Mouse (Mus musculus) heart, embryonic 11.5 days (tissue): ENCODE data around the gene Suclg2. TPM values are rescaled to one million over a fixed set of nuclear protein-coding genes. Genes with fewer than 3 reads are reported as not detected.

Experiments used
- ATAC-seq: fragments of 200-750 bp; cut with Nextera tagmentation; replicated peaks from 2 replicates; pipeline ENCODE4 v1.8.0; 2017; ENCODE audit warnings: moderate library complexity; ENCODE audit not compliant: insufficient number of reproducible peaks, low FRiP score, low TSS enrichment
- H3K27ac ChIP-seq: fragments of 300-500 bp; sonication (generic); 2 replicates; pipeline ENCODE4 v1.5.1; 2014; ENCODE audit warnings: mild to moderate bottlenecking, low read depth, low read length
- H3K27me3 ChIP-seq: fragments of 300-500 bp; sonication (generic); 2 replicates; pipeline ENCODE4 v1.6.1; 2014; ENCODE audit warnings: mild to moderate bottlenecking, low read length, mixed read lengths; ENCODE audit not compliant: control insufficient read depth, insufficient read depth
- H3K36me3 ChIP-seq: fragments of 300-500 bp; sonication (generic); 2 replicates; pipeline ENCODE4 v1.6.1; 2014; ENCODE audit warnings: mild to moderate bottlenecking, low read length, moderate library complexity, mixed read lengths; ENCODE audit not compliant: control insufficient read depth, insufficient read depth
- H3K4me1 ChIP-seq: fragments of 300-500 bp; sonication (generic); 2 replicates; pipeline ENCODE4 v1.6.1; 2014; ENCODE audit warnings: low read length; ENCODE audit not compliant: control insufficient read depth, insufficient read depth
- H3K4me2 ChIP-seq: fragments of 300-500 bp; sonication (generic); 2 replicates; pipeline ENCODE4 v1.6.1; 2014; ENCODE audit warnings: mild to moderate bottlenecking, moderate library complexity
- H3K4me3 ChIP-seq: fragments of 300-500 bp; sonication (generic); 2 replicates; pipeline ENCODE4 v1.5.1; 2014; ENCODE audit warnings: low read depth, low read length
- H3K9ac ChIP-seq: fragments of 300-500 bp; sonication (generic); 2 replicates; pipeline ENCODE4 v1.6.1; 2014; ENCODE audit warnings: mild to moderate bottlenecking, low read depth, low read length, moderate library complexity
- H3K9me3 ChIP-seq: fragments of 300-500 bp; sonication (generic); replicated peaks from 2 replicates; pipeline ENCODE4 v1.6.1; 2016; ENCODE audit warnings: low read length; ENCODE audit not compliant: control insufficient read depth
- WGBS: fragments of 180-500 bp; shearing (Covaris S2); extraction: QIAGEN DNeasy Blood & Tissue Kit; methylation state at CpG from one replicate; pipeline ENCODE4 v1.1.7; 2014; ENCODE audit not compliant: insufficient replicate concordance; 5-methylcytosine and 5-hydroxymethylcytosine counted together
- polyA plus RNA-seq: library from polyadenylated mRNA; unstranded; fragments of >200 nt; fragmentation: Nextera tagmentation; extraction: Ambion mirVana; gene quantifications from 2 replicates; pipeline ENCODE4 v1.2.1, GENCODE M21; 2014

Gene Suclg2
- polyA plus RNA-seq, 1 experiment from 2014 or later: 90.5 TPM

- Histone ChIP-seq H3K36me3 (no peaks in the 10 kb centered on the region), H3K9ac (no peak overlapping the region), H3K4me3 (no peak overlapping the region), H3K4me1 (no peaks in the 10 kb centered on the region), H3K27me3 (no peaks in the 10 kb centered on the region), H3K27ac (no peak overlapping the region), H3K9me3 (no peaks in the 10 kb centered on the region), H3K4me2 (no peak overlapping the region)
- no peak for ATAC-seq
- WGBS: 85% methylated on average over 15 of the region's 15 CpGs
Measured at GRCm38 (mm10) chr6:95596766-95597750, 121.5 kb downstream of the Suclg2 start.

- no peaks in the 10 kb centered on the region for H3K36me3 ChIP-seq
- no peak overlapping the region for H3K4me2 ChIP-seq
- H3K27me3 ChIP-seq: no peaks in the 10 kb centered on the region
- no peak overlapping the region for H3K9ac ChIP-seq
- 53% methylated on average over 2 of the region's 2 CpGs for WGBS
- no peaks in the 10 kb centered on the region for H3K9me3 ChIP-seq
- ATAC-seq: no peak
- H3K4me3 ChIP-seq: no peak overlapping the region
- no peaks in the 10 kb centered on the region for H3K4me1 ChIP-seq
- H3K27ac ChIP-seq: no peak overlapping the region
Measured at GRCm38 (mm10) chr6:95595852-95596251, 122.7 kb downstream of the Suclg2 start.

- no peak for ATAC-seq
- H3K27ac ChIP-seq: no peak overlapping the region
- no peaks in the 10 kb centered on the region for H3K9me3 ChIP-seq
- H3K36me3 ChIP-seq: no peaks in the 10 kb centered on the region
- H3K27me3 ChIP-seq: no peaks in the 10 kb centered on the region
- WGBS: 72% methylated on average over 4 of the region's 4 CpGs
- H3K9ac ChIP-seq: no peak overlapping the region
- no peak overlapping the region for H3K4me3 ChIP-seq
- H3K4me2 ChIP-seq: no peak overlapping the region
- no peaks in the 10 kb centered on the region for H3K4me1 ChIP-seq
Measured at GRCm38 (mm10) chr6:95594239-95594638, 124.4 kb downstream of the Suclg2 start.

GRCm38 (mm10) chr6:95592396-95592795, 126.2 kb downstream of the Suclg2 start:
- Histone ChIP-seq H3K9ac (no peak overlapping the region), H3K36me3 (no peaks in the 10 kb centered on the region), H3K9me3 (no peaks in the 10 kb centered on the region), H3K4me1 (no peaks in the 10 kb centered on the region), H3K27ac (no peak overlapping the region), H3K4me2 (no peak overlapping the region), H3K27me3 (no peaks in the 10 kb centered on the region), H3K4me3 (no peak overlapping the region)
- WGBS: 76% methylated on average over 6 of the region's 6 CpGs
- no peak for ATAC-seq

- no peaks in the 10 kb centered on the region for H3K36me3 ChIP-seq
- WGBS: 70% methylated on average over 4 of the region's 4 CpGs
- H3K4me1 ChIP-seq: no peaks in the 10 kb centered on the region
- ATAC-seq: no peak
- H3K9me3 ChIP-seq: no peaks in the 10 kb centered on the region
- no peak overlapping the region for H3K9ac ChIP-seq
- no peaks in the 10 kb centered on the region for H3K27me3 ChIP-seq
- H3K4me3 ChIP-seq: no peak overlapping the region
- H3K4me2 ChIP-seq: no peak overlapping the region
- H3K27ac ChIP-seq: no peak overlapping the region
Measured at GRCm38 (mm10) chr6:95590463-95590862, 128.1 kb downstream of the Suclg2 start.

GRCm38 (mm10) chr6:95587108-95587796, 131.3 kb downstream of the Suclg2 start:
- Histone ChIP-seq H3K4me2 (no peak overlapping the region), H3K9ac (no peak overlapping the region), H3K9me3 (no peaks in the 10 kb centered on the region), H3K4me3 (no peak overlapping the region), H3K4me1 (no peaks in the 10 kb centered on the region), H3K27me3 (no peaks in the 10 kb centered on the region), H3K36me3 (no peaks in the 10 kb centered on the region), H3K27ac (no peak overlapping the region)
- no peak for ATAC-seq
- 88% methylated on average over 6 of the region's 6 CpGs for WGBS

GRCm38 (mm10) chr6:95581893-95582292, 136.7 kb downstream of the Suclg2 start:
- H3K27ac ChIP-seq: no peak overlapping the region
- H3K4me1 ChIP-seq: no peaks in the 10 kb centered on the region
- H3K4me3 ChIP-seq: no peak overlapping the region
- H3K9me3 ChIP-seq: no peaks in the 10 kb centered on the region
- no peak overlapping the region for H3K4me2 ChIP-seq
- H3K36me3 ChIP-seq: no peaks in the 10 kb centered on the region
- ATAC-seq: no peak
- 81% methylated on average over 3 of the region's 3 CpGs for WGBS
- H3K27me3 ChIP-seq: no peaks in the 10 kb centered on the region
- H3K9ac ChIP-seq: no peak overlapping the region

- Histone ChIP-seq H3K27ac (no peak overlapping the region), H3K9me3 (no peaks in the 10 kb centered on the region), H3K4me3 (no peak overlapping the region), H3K36me3 (no peaks in the 10 kb centered on the region), H3K4me2 (no peak overlapping the region), H3K27me3 (no peaks in the 10 kb centered on the region), H3K9ac (no peak overlapping the region), H3K4me1 (no peaks in the 10 kb centered on the region)
- WGBS: 74% methylated on average over 4 of the region's 4 CpGs
- no peak for ATAC-seq
Measured at GRCm38 (mm10) chr6:95579792-95580191, 138.8 kb downstream of the Suclg2 start.
